Mouse (Mus musculus): Measurements from ENCODE around the gene Olfr912. TPM values are rescaled to one million over a fixed set of nuclear protein-coding genes. Genes with fewer than 3 reads are reported as not detected.

Olfr912 gene
- not detected in 2 replicates for polyA plus RNA-seq (2015; fragmentation: Nextera tagmentation; extraction: Ambion mirVana)

GRCm38 (mm10) chr9:38579878-38580277 is at the start of gene Olfr912:
TSS of gene Olfr912 (plus strand) at chr9:38580178.
- Histone ChIP-seq H3K4me2 (ENCODE audit: low read length) (no peak within 1 kb of the TSS), H3K4me3 (ENCODE audit: low read length) (no peak within 1 kb of the TSS), H3K27ac (ENCODE audit: low read depth, low read length) (no peak within 1 kb of the TSS), H3K9ac (ENCODE audit: low read depth, low read length) (no peak within 1 kb of the TSS), H3K36me3 (ENCODE audit: control insufficient read depth, insufficient read depth, low read length) (no peaks in the 10 kb centered on the region), H3K9me3 (ENCODE audit: control insufficient read depth, low read length) (no peaks in the 10 kb centered on the region), H3K4me1 (ENCODE audit: control insufficient read depth, insufficient read depth, low read depth, low read length) (no peaks in the 10 kb centered on the region), H3K27me3 (replicated peaks; ENCODE audit: control insufficient read depth, insufficient read depth, low read length) (no peaks in the 10 kb centered on the region)
- no peak for ATAC-seq
- 84% methylated on average over 1 of the region's 1 CpGs for WGBS

DNA sequence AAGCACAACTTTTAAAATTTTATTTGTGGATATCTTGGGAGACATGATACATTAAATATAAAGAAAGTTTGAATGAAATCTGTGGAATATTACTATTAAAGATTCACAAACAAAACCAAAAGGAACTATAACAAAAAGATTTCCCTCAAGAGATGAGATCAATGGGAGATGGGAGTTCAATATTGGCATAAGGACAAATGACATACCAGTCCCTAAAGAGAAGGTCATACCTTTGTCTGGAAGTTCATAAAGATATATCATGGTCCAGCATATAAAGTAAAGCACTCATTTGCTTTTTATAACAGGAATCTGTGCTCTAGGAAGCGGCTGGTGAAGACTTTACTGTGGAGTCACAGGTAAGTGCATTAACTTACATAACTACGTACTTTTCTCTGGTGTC is 42.4 kb upstream of the Olfr912 start, which contains the start of gene Olfr910:
Gene Olfr910 (plus strand): TSS at position 301 of the 400 bp plus-strand sequence.
- Histone ChIP-seq H3K9ac (ENCODE audit: low read depth, low read length) (no peak within 1 kb of the TSS), H3K9me3 (ENCODE audit: control insufficient read depth, low read length) (no peaks in the 10 kb centered on the region), H3K4me3 (ENCODE audit: low read length) (no peak within 1 kb of the TSS), H3K27ac (ENCODE audit: low read depth, low read length) (no peak within 1 kb of the TSS), H3K4me2 (ENCODE audit: low read length) (no peak within 1 kb of the TSS), H3K27me3 (replicated peaks; ENCODE audit: control insufficient read depth, insufficient read depth, low read length) (no peaks in the 10 kb centered on the region), H3K36me3 (ENCODE audit: control insufficient read depth, insufficient read depth, low read length) (no peaks in the 10 kb centered on the region), H3K4me1 (ENCODE audit: control insufficient read depth, insufficient read depth, low read depth, low read length) (no peaks in the 10 kb centered on the region)
- WGBS = 94% methylated on average over 2 of the region's 2 CpGs
- ATAC-seq = no peak

- H3K27me3 ChIP-seq (replicated peaks; ENCODE audit: control insufficient read depth, insufficient read depth, low read length) = no peaks in the 10 kb centered on the region
- H3K4me1 ChIP-seq (ENCODE audit: control insufficient read depth, insufficient read depth, low read depth, low read length) = no peaks in the 10 kb centered on the region
- H3K9ac ChIP-seq (ENCODE audit: low read depth, low read length) = no peak overlapping the region
- no peak overlapping the region for H3K4me2 ChIP-seq (ENCODE audit: low read length)
- no peaks in the 10 kb centered on the region for H3K9me3 ChIP-seq (ENCODE audit: control insufficient read depth, low read length)
- no peaks in the 10 kb centered on the region for H3K36me3 ChIP-seq (ENCODE audit: control insufficient read depth, insufficient read depth, low read length)
- no peak overlapping the region for H3K4me3 ChIP-seq (ENCODE audit: low read length)
- WGBS = 65% methylated on average over 1 of the region's 1 CpGs
- no peak for ATAC-seq
- H3K27ac ChIP-seq (ENCODE audit: low read depth, low read length) = no peak overlapping the region
These were observed 11.1 kb downstream of the Olfr912 start for GRCm38 (mm10) chr9:38591056-38591455.

DNA sequence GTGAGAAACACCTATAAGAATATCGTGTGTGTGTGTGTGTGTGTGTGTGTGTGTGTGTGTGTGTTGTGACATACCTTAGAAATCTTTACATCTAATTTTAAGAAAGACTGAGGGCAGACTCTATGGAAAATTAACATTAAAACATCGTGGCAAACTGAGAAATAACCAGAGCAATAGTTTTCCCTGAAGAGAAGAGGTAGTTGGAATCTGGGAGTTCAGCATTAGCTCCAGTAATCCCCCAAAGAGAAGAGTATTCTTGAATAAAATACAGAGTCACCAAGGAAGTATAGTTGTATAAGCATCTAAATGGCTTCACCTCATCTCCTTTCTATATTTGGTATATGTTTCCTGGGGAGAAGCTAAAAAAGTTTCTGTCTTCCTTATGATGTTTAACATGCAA is 12.5 kb downstream of the Olfr912 start, which contains the start of gene Olfr913:
Gene Olfr913 (plus strand): TSS at position 301 of the 400 bp plus-strand sequence.
- WGBS = 64% methylated on average over 2 of the region's 2 CpGs
- no peaks in the 10 kb centered on the region for H3K9me3 ChIP-seq (ENCODE audit: control insufficient read depth, low read length)

DNA sequence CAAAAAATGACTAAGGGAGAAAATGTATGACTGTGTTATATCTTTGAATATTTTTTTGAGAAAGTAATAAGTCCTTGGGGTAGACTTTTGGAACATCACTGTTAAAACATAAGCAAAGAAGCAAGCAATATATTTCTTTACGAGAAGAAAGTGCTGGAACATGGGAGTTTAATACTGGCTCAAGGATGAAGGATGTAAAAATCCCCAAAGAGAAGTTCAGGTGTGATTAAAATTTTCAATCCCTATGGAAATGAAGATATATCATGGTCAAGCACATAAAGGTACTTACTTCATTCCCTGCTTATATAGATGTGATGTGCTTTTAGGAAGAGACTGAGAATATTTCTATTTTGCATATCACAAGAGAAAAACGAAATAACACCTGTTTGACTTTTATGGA is 24.8 kb downstream of the Olfr912 start, which contains the start of gene Olfr914:
Gene Olfr914 (plus strand): TSS at position 301 of the 400 bp plus-strand sequence.
- 76% methylated on average over 2 of the region's 2 CpGs for WGBS
- H3K27me3 ChIP-seq (replicated peaks; ENCODE audit: control insufficient read depth, insufficient read depth, low read length) = no peaks in the 10 kb centered on the region
- H3K4me1 ChIP-seq (ENCODE audit: control insufficient read depth, insufficient read depth, low read depth, low read length) = no peaks in the 10 kb centered on the region
- H3K9ac ChIP-seq (ENCODE audit: low read depth, low read length) = no peak within 1 kb of the TSS
- H3K9me3 ChIP-seq (ENCODE audit: control insufficient read depth, low read length) = no peaks in the 10 kb centered on the region
- no peak for ATAC-seq
- H3K4me3 ChIP-seq (ENCODE audit: low read length) = no peak within 1 kb of the TSS
- H3K36me3 ChIP-seq (ENCODE audit: control insufficient read depth, insufficient read depth, low read length) = no peaks in the 10 kb centered on the region
- no peak within 1 kb of the TSS for H3K4me2 ChIP-seq (ENCODE audit: low read length)
- H3K27ac ChIP-seq (ENCODE audit: low read depth, low read length) = no peak within 1 kb of the TSS

More for the DNA sequence above, 12.5 kb downstream of the Olfr912 start, which contains the start of gene Olfr913:
- Histone ChIP-seq H3K4me2 (ENCODE audit: low read length) (no peak within 1 kb of the TSS), H3K4me3 (ENCODE audit: low read length) (no peak within 1 kb of the TSS), H3K27ac (ENCODE audit: low read depth, low read length) (no peak within 1 kb of the TSS), H3K27me3 (replicated peaks; ENCODE audit: control insufficient read depth, insufficient read depth, low read length) (no peaks in the 10 kb centered on the region), H3K4me1 (ENCODE audit: control insufficient read depth, insufficient read depth, low read depth, low read length) (no peaks in the 10 kb centered on the region), H3K36me3 (ENCODE audit: control insufficient read depth, insufficient read depth, low read length) (no peaks in the 10 kb centered on the region), H3K9ac (ENCODE audit: low read depth, low read length) (no peak within 1 kb of the TSS)
- no peak for ATAC-seq

DNA sequence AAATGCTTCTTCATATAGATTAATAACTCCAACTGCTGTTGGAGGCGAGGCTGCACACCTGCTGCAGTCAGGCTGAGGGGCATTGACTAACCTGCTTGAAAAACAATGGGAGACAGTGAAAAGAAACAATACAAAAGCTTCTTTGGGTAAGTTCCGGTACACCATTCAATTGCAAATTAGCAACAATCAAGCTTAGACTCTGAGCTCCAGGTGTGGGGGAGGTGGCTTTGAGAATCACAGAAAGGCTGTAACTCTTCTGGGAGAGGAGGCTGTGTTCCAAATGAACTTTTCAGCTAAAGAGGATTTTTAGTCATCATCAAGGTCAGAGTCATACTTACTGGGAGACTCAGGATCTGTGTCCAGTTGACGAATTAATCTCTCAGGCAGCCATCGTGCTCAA is 52.4 kb downstream of the Olfr912 start:
- Histone ChIP-seq H3K9me3 (ENCODE audit: control insufficient read depth, low read length) (0 out of 2 replicates have a peak, but pooled peaks cover 3% of the 10 kb centered on the region), H3K27ac (ENCODE audit: low read depth, low read length) (no peak overlapping the region), H3K4me1 (ENCODE audit: control insufficient read depth, insufficient read depth, low read depth, low read length) (no peaks in the 10 kb centered on the region), H3K27me3 (replicated peaks; ENCODE audit: control insufficient read depth, insufficient read depth, low read length) (no peaks in the 10 kb centered on the region), H3K36me3 (ENCODE audit: control insufficient read depth, insufficient read depth, low read length) (no peaks in the 10 kb centered on the region), H3K4me2 (ENCODE audit: low read length) (no peak overlapping the region), H3K9ac (ENCODE audit: low read depth, low read length) (no peak overlapping the region), H3K4me3 (ENCODE audit: low read length) (no peak overlapping the region)
- WGBS = 79% methylated on average over 4 of the region's 4 CpGs
- no peak for ATAC-seq

Other genes with a start within 250 kb of the Olfr912 start
- gene Olfr898, start 231.8 kb upstream of the Olfr912 start, polyA plus RNA-seq (2015; fragmentation: Nextera tagmentation; extraction: Ambion mirVana) = not detected in 2 replicates
- not detected in 2 replicates for gene Olfr250, start 213.3 kb upstream of the Olfr912 start, polyA plus RNA-seq (2015; fragmentation: Nextera tagmentation; extraction: Ambion mirVana)
- not detected in 2 replicates for gene Olfr251, start 203.1 kb upstream of the Olfr912 start, polyA plus RNA-seq (2015; fragmentation: Nextera tagmentation; extraction: Ambion mirVana)
- gene Olfr147, start 178.5 kb upstream of the Olfr912 start, polyA plus RNA-seq (2015; fragmentation: Nextera tagmentation; extraction: Ambion mirVana) = not detected in 2 replicates
- gene Olfr901, start 150.7 kb upstream of the Olfr912 start, polyA plus RNA-seq (2015; fragmentation: Nextera tagmentation; extraction: Ambion mirVana) = not detected in 2 replicates
- gene Olfr902, start 132.5 kb upstream of the Olfr912 start, polyA plus RNA-seq (2015; fragmentation: Nextera tagmentation; extraction: Ambion mirVana) = not detected in 2 replicates
- not detected in 2 replicates for gene Olfr904, start 117.0 kb upstream of the Olfr912 start, polyA plus RNA-seq (2015; fragmentation: Nextera tagmentation; extraction: Ambion mirVana)
- not detected in 2 replicates for gene Olfr905, start 109.1 kb upstream of the Olfr912 start, polyA plus RNA-seq (2015; fragmentation: Nextera tagmentation; extraction: Ambion mirVana)
- gene Olfr906, start 93.1 kb upstream of the Olfr912 start, polyA plus RNA-seq (2015; fragmentation: Nextera tagmentation; extraction: Ambion mirVana) = not detected in 2 replicates
- gene Olfr907, start 84.4 kb upstream of the Olfr912 start, polyA plus RNA-seq (2015; fragmentation: Nextera tagmentation; extraction: Ambion mirVana) = not detected in 2 replicates
- not detected in 2 replicates for gene Olfr911-ps1, start 58.6 kb upstream of the Olfr912 start, polyA plus RNA-seq (2015; fragmentation: Nextera tagmentation; extraction: Ambion mirVana)
- not detected in 2 replicates for gene Olfr910, start 42.3 kb upstream of the Olfr912 start, polyA plus RNA-seq (2015; fragmentation: Nextera tagmentation; extraction: Ambion mirVana)
- gene Olfr913, start 12.6 kb downstream of the Olfr912 start, polyA plus RNA-seq (2015; fragmentation: Nextera tagmentation; extraction: Ambion mirVana) = not detected in 2 replicates
- not detected in 2 replicates for gene Olfr914, start 24.9 kb downstream of the Olfr912 start, polyA plus RNA-seq (2015; fragmentation: Nextera tagmentation; extraction: Ambion mirVana)
- gene Olfr916, start 79.7 kb downstream of the Olfr912 start, polyA plus RNA-seq (2015; fragmentation: Nextera tagmentation; extraction: Ambion mirVana) = not detected in 2 replicates
- gene Olfr917, start 85.7 kb downstream of the Olfr912 start, polyA plus RNA-seq (2015; fragmentation: Nextera tagmentation; extraction: Ambion mirVana) = not detected in 2 replicates
- gene Olfr918, start 94.4 kb downstream of the Olfr912 start, polyA plus RNA-seq (2015; fragmentation: Nextera tagmentation; extraction: Ambion mirVana) = not detected in 2 replicates
- not detected in 2 replicates for gene Olfr919, start 123.5 kb downstream of the Olfr912 start, polyA plus RNA-seq (2015; fragmentation: Nextera tagmentation; extraction: Ambion mirVana)
- 8.7 and 9.7 TPM in 2 replicates for gene Vwa5a, start 138.1 kb downstream of the Olfr912 start, polyA plus RNA-seq (2015; fragmentation: Nextera tagmentation; extraction: Ambion mirVana)
- not detected in 2 replicates for gene Olfr920, start 172.1 kb downstream of the Olfr912 start, polyA plus RNA-seq (2015; fragmentation: Nextera tagmentation; extraction: Ambion mirVana)
- gene Olfr921, start 192.9 kb downstream of the Olfr912 start, polyA plus RNA-seq (2015; fragmentation: Nextera tagmentation; extraction: Ambion mirVana) = not detected in 2 replicates
- not detected in 2 replicates for gene Olfr922, start 234.4 kb downstream of the Olfr912 start, polyA plus RNA-seq (2015; fragmentation: Nextera tagmentation; extraction: Ambion mirVana)
- not detected in 2 replicates for gene Olfr923, start 246.4 kb downstream of the Olfr912 start, polyA plus RNA-seq (2015; fragmentation: Nextera tagmentation; extraction: Ambion mirVana)

All from hindbrain, embryonic 16.5 days (tissue).